Mouse (Mus musculus) liver, postnatal 0 days (tissue): ENCODE data around the gene 1700016H13Rik.

ENCODE experiments used
- CTCF ChIP-seq: sonication (generic); IDR thresholded peaks from 2 replicates; pipeline ENCODE4 v1.5.1; 2016; ENCODE audit warnings: antibody characterized with exemption, low read depth
- EP300 ChIP-seq: IDR thresholded peaks from 2 replicates; pipeline ENCODE4 v1.6.1; 2016; ENCODE audit warnings: antibody characterized with exemption, low read depth, mild to moderate bottlenecking

GRCm38 (mm10) chr5:103624831-103625230 lies 31.0 kb downstream of the 1700016H13Rik start:
- TF ChIP-seq CTCF = no peak
- no peak for TF ChIP-seq EP300
